Mouse (Mus musculus) inflammation-experienced regulatory T-cells, adult 6 months (primary cell): ENCODE measurements around the gene Unc13d. TPM values are rescaled to one million over a fixed set of nuclear protein-coding genes. Genes with fewer than 3 reads are reported as not detected.
"Not testable (repeated sequence)": the region's sequence is repeated elsewhere in the genome, so short reads cannot be mapped to it uniquely, and the experiment has no call there.

Source experiments
- ATAC-seq: one replicate; pipeline ENCODE4 v1.8.0; 2017
- polyA plus RNA-seq, 3 experiments: library from polyadenylated mRNA; unstranded; fragments of 100-300 nt; shearing (Covaris generic); gene quantifications; one replicate each; pipeline ENCODE4 v1.2.1; 2017

The Unc13d gene
- polyA plus RNA-seq, 3 experiments from 2014 or later, result 80.1 to 128 (median 81.9) TPM

GRCm38 (mm10) chr11:116020519-116020922, 57.2 kb downstream of the Unc13d start:
- ATAC-seq, result no peak

GRCm38 (mm10) chr11:116019976-116020411, 57.8 kb downstream of the Unc13d start:
- ATAC-seq, result no peak

- ATAC-seq, result no peak
Observed at GRCm38 (mm10) chr11:116019360-116019791, 58.4 kb downstream of the Unc13d start.

- not testable (repeated sequence) for ATAC-seq
Observed at GRCm38 (mm10) chr11:116018867-116019266, 58.9 kb downstream of the Unc13d start.

GRCm38 (mm10) chr11:116018106-116018505, 59.7 kb downstream of the Unc13d start:
- no peak for ATAC-seq

- ATAC-seq, result no peak
Observed at GRCm38 (mm10) chr11:116014821-116015220, 62.9 kb downstream of the Unc13d start.

GRCm38 (mm10) chr11:116012262-116012947, 65.4 kb downstream of the Unc13d start, which contains the start of gene Galk1:
TSS of gene Galk1 (minus strand) at chr11:116012719.
- ATAC-seq, result peak; percentile 78

Other genes with a start within 250 kb of the Unc13d start
- not detected for gene Myo15b, start 219.6 kb downstream of the Unc13d start, polyA plus RNA-seq
- 1 to 10 TPM in 2 of 3 experiments, under 1 TPM in 1; 0.40 to 1.4 (median 1.1) TPM for gene Smim5, start 178.0 kb downstream of the Unc13d start, polyA plus RNA-seq
- gene Smim6, start 165.9 kb downstream of the Unc13d start, polyA plus RNA-seq, result 1 to 10 TPM; 2.7 to 5.1 (median 4.3) TPM
- gene Sap30bp, start 144.7 kb downstream of the Unc13d start, polyA plus RNA-seq, result 10 to 100 TPM; 35.6 to 55.2 (median 39.2) TPM
- gene Recql5, start 144.5 kb downstream of the Unc13d start, polyA plus RNA-seq, result 10 to 100 TPM; 18.2 to 30.3 (median 23.7) TPM
- gene Itgb4, start 103.3 kb downstream of the Unc13d start, polyA plus RNA-seq, result not detected
- gene Galk1, start 65.2 kb downstream of the Unc13d start, polyA plus RNA-seq, result 10 to 100 TPM; 14.4 to 20.1 (median 15.9) TPM
- gene H3f3b, start 50.0 kb downstream of the Unc13d start, polyA plus RNA-seq, result 1,000 to 10,000 TPM; 1,545 to 2,086 (median 2,075) TPM
- gene Unk, start 47.6 kb downstream of the Unc13d start, polyA plus RNA-seq, result 10 to 100 TPM; 10.1 to 14.6 (median 12.7) TPM
- 100 to 1,000 TPM; 153 to 156 (median 154) TPM for gene Wbp2, start 9.0 kb upstream of the Unc13d start, polyA plus RNA-seq
- under 1 TPM in 1 of 3 experiments, not detected in 2; 0.39 TPM for gene Trim47, start 49.2 kb upstream of the Unc13d start, polyA plus RNA-seq
- gene Trim65, start 53.2 kb upstream of the Unc13d start, polyA plus RNA-seq, result 10 to 100 TPM in 2 of 3 experiments, 1 to 10 TPM in 1; 9.5 to 13.3 (median 11.4) TPM
- 10 to 100 TPM; 14.3 to 30.6 (median 28.0) TPM for gene Mrpl38, start 60.9 kb upstream of the Unc13d start, polyA plus RNA-seq
- 1 to 10 TPM; 3.2 to 3.5 (median 3.3) TPM for gene Fbf1, start 90.2 kb upstream of the Unc13d start, polyA plus RNA-seq
- 10 to 100 TPM; 49.0 to 66.5 (median 54.4) TPM for gene Ten1, start 120.9 kb upstream of the Unc13d start, polyA plus RNA-seq
- gene Acox1, start 121.1 kb upstream of the Unc13d start, polyA plus RNA-seq, result 10 to 100 TPM; 10.3 to 14.2 (median 13.6) TPM
- not detected for gene Evpl, start 160.1 kb upstream of the Unc13d start, polyA plus RNA-seq
- 10 to 100 TPM; 40.4 to 44.2 (median 42.3) TPM for gene Srp68, start 196.3 kb upstream of the Unc13d start, polyA plus RNA-seq
- gene Galr2, start 203.0 kb upstream of the Unc13d start, polyA plus RNA-seq, result not detected
- 10 to 100 TPM; 70.3 to 96.0 (median 70.6) TPM for gene Exoc7, start 229.3 kb upstream of the Unc13d start, polyA plus RNA-seq